Mouse (Mus musculus) kidney, adult 2 months (tissue): ENCODE data around the gene Cox4i2. TPM values are rescaled to one million over a fixed set of nuclear protein-coding genes. Genes with fewer than 3 reads are reported as not detected.

ENCODE experiments used
- DNase-seq: peaks from one replicate; pipeline ENCODE4 v3.0.0; 2021
- H3K27ac ChIP-seq: fragments of 200-500 bp; 2 replicates; pipeline ENCODE4 v1.5.1; 2012; ENCODE audit warnings: low read depth, low read length, control low read depth, inconsistent platforms; ENCODE audit not compliant: insufficient read depth
- H3K27me3 ChIP-seq: fragments of 200-500 bp; replicated peaks from 2 replicates; pipeline ENCODE4 v1.6.1; 2012; ENCODE audit warnings: mild to moderate bottlenecking, moderate library complexity, low read length, inconsistent platforms; ENCODE audit not compliant: control insufficient read depth, insufficient read depth
- H3K36me3 ChIP-seq: fragments of 200-500 bp; 2 replicates; pipeline ENCODE4 v1.6.1; 2012; ENCODE audit warnings: mild to moderate bottlenecking, moderate library complexity, low read length, inconsistent platforms; ENCODE audit not compliant: control insufficient read depth, insufficient read depth
- H3K4me1 ChIP-seq: fragments of 200-500 bp; 2 replicates; pipeline ENCODE4 v1.6.1; 2011; ENCODE audit warnings: low read length; ENCODE audit not compliant: control insufficient read depth, insufficient read depth
- H3K4me3 ChIP-seq: fragments of 200-500 bp; 2 replicates; pipeline ENCODE4 v1.5.1; 2011; ENCODE audit warnings: mild to moderate bottlenecking, low read depth, low read length, control low read depth; ENCODE audit not compliant: insufficient read depth
- CTCF ChIP-seq: fragments of 200-500 bp; conservative IDR thresholded peaks from 2 replicates; pipeline ENCODE4 v1.5.1; 2011; ENCODE audit warnings: low read depth, mild to moderate bottlenecking, control low read depth, low read length, moderate library complexity, mixed read lengths; ENCODE audit not compliant: insufficient read depth, insufficient read length
- POLR2A ChIP-seq: fragments of 200-500 bp; IDR thresholded peaks from one replicate; pipeline ENCODE4 v1.6.1; 2011; ENCODE audit warnings: low read depth, low read length, control low read depth
- WGBS: fragments of 180-500 bp; shearing (Covaris S2); methylation state at CpG from one replicate; pipeline ENCODE4 v1.1.7; 2018; 5-methylcytosine and 5-hydroxymethylcytosine counted together
- polyA plus RNA-seq: library from polyadenylated mRNA; depleted of rRNA; stranded (reverse); fragments of >200 nt; gene quantifications from 2 replicates; pipeline ENCODE4 v1.2.3, GENCODE M21; 2012; rRNA removed

Gene Cox4i2
- 2.9 and 3.1 TPM in 2 replicates for polyA plus RNA-seq

DNA sequence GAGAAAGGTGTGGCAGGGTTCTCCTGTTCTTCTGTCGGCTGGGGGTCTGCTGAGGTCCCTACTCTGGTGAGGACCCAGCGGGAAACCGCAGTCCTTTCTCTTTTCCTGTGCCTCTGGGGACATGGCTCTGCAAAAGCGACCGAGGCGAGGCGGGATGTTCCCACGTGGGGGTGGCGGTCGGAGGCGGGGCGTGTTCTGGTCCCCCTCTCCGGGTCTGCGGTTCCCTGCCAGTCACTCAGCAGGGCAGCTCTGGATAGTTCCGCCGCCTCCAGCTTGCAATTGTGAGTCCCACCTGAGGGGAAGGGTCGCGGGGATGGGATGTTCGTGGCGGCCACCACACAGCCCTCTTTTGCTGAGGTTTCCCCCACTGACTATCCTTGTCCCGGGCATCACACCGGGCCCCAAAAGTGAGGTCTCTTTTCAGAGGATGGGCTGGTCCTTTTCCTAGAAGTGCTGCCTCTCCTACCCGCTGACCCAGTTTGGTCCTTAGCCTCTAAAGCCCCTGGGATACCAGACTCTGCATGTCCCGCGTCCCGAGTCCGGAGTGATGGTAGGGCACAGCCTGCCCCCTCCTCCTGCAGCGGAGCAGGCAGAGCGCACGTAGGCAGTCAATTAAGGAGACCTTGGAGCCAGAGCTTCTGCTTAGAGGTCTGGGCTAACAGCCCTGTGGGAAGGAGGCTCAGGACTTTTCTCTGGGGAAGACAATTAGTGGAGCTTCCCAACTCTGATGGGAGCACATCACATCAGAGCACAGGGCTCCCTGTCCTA lies at the start of gene Cox4i2:
Cox4i2 (plus strand) TSS at position 230 of the 768 bp plus-strand sequence.
- no peak within 1 kb of the TSS for H3K27ac ChIP-seq
- TF ChIP-seq CTCF (no peak), POLR2A (no peak)

DNA sequence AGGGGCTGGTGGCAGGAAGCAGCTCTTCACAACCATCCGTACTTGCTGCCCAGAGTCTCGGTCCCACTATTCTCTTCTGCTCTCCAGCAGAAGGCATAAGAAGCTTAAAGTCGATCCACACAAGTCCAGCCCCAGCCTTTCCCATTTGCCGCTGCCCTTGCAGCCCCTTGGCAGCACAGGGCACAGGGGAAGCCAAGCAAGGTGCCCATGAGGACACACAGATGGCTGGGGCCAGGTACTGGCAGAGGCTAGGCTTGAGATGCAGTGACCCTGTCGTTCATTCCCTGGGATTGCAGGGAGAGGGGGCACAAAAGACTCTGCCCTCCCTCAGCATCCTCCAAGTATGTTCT lies 49.7 kb upstream of the Cox4i2 start:
- WGBS: 81% methylated on average over 5 of the region's 5 CpGs
- Histone ChIP-seq H3K27ac (no peak overlapping the region), H3K4me1 (peaks cover 15% of the 10 kb centered on the region), H3K36me3 (peaks cover 1% of the 10 kb centered on the region; the same call in 1 of the 2 replicates), H3K27me3 (no peaks in the 10 kb centered on the region), H3K4me3 (no peak overlapping the region)
- no peak for TF ChIP-seq POLR2A
- no peak for DNase-seq

More for the DNA sequence above, at the start of gene Cox4i2:
- Histone ChIP-seq H3K4me1 (no peaks in the 10 kb centered on the region), H3K4me3 (peak within 1 kb of the TSS; percentile 13), H3K27me3 (no peaks in the 10 kb centered on the region), H3K36me3 (no peaks in the 10 kb centered on the region)
- no peak for DNase-seq
- WGBS: 14% methylated on average over 30 of the region's 30 CpGs

DNA sequence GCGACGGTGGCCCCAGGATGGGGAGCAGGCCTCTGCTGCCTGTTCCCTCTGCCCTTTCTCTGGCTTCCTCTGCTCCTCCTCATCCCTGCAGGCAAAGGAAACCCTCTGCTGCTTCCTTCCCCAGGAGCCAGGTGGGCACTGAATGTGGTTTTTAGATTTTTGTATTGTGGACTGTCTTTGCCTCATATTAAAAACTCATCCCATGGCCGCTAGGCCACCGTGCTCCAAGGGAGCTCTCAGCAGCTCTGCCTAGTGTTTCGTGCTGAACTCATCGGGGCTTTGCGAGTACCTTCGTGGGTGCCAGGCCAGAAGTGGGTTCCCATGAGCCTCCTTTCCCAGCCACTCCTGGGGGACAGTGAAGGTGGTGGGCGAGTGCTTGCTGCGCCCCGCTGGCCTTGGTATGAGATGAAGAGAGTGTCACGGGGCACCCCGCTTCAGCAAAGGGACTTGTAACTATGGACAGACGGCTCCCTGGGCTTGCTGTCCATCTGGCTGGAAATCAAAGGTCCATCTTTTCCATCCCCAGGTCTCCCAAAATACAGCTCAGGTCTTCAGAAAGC lies 49.1 kb upstream of the Cox4i2 start:
- no peak overlapping the region for H3K27ac ChIP-seq

DNA sequence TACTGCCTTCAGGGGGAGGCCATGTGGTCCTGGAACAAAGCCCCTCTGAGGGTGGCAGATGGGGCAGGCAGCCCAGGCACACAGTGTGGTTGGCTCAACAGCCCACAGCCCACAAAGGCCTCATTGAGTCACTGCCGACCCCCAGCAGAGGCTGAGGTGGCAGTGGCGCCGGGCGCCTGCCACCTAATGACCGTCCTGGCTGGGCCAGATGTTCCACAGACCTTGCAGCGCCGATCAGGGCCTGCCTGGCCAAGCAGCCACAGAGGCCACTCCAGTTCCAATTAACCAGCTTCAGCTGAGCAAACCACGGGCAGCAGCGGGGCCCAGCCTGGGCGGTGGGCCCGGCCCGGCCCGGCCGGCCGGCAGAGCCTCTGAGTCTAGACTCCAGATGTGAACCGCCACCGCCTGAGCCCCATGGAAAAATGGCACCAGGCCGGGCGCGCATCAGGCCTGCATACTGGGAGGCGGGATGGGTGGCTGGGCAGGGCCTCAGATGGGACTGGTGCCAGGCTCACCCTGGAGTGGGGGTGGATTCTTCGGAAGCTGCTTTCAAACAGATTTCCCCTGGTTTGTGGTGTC lies 47.9 kb upstream of the Cox4i2 start:
- WGBS: 77% methylated on average over 22 of the region's 22 CpGs
- TF ChIP-seq POLR2A (no peak), CTCF (no peak)
- H3K4me1 ChIP-seq: peaks cover 15% of the 10 kb centered on the region
- H3K27ac ChIP-seq: peak overlapping the region; percentile 93
- H3K27me3 ChIP-seq: no peaks in the 10 kb centered on the region
- H3K4me3 ChIP-seq: no peak overlapping the region
- DNase-seq: peak; percentile 85
- peaks cover 1% of the 10 kb centered on the region; the same call in 1 of the 2 replicates for H3K36me3 ChIP-seq

More for the DNA sequence above, 49.1 kb upstream of the Cox4i2 start:
- DNase-seq: no peak
- H3K27me3 ChIP-seq: no peaks in the 10 kb centered on the region
- no peak for TF ChIP-seq CTCF
- H3K36me3 ChIP-seq: peaks cover 1% of the 10 kb centered on the region; the same call in 1 of the 2 replicates
- H3K4me3 ChIP-seq: no peak overlapping the region
- peaks cover 15% of the 10 kb centered on the region for H3K4me1 ChIP-seq
- 84% methylated on average over 14 of the region's 14 CpGs for WGBS

DNA sequence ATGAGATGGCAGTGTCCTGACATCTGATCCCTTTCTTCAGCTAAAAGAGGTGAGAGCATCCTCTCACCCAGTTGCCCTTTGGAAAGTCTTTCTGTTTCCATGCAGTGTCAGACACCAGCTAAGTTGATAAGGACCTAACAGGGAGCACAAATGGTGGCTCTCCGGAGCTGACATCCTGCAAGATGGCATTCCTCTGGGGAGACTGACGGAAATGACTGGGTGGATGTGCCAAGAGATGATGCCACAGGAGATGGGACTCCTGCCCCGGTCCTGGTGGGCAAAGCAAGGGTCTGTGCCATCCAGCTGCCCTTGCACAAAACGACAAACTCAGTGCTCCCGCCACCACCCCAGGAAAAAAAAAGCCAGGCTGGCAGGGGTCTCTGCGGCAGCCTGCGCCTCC lies 46.8 kb upstream of the Cox4i2 start:
- Histone ChIP-seq H3K27me3 (no peaks in the 10 kb centered on the region), H3K4me3 (peak overlapping the region; percentile 54), H3K4me1 (peaks cover 15% of the 10 kb centered on the region), H3K36me3 (peaks cover 1% of the 10 kb centered on the region; the same call in 1 of the 2 replicates), H3K27ac (peak overlapping the region; percentile 93)
- no peak for TF ChIP-seq POLR2A
- TF ChIP-seq CTCF: no peak
- 10% methylated on average over 7 of the region's 7 CpGs for WGBS
- DNase-seq: no peak

DNA sequence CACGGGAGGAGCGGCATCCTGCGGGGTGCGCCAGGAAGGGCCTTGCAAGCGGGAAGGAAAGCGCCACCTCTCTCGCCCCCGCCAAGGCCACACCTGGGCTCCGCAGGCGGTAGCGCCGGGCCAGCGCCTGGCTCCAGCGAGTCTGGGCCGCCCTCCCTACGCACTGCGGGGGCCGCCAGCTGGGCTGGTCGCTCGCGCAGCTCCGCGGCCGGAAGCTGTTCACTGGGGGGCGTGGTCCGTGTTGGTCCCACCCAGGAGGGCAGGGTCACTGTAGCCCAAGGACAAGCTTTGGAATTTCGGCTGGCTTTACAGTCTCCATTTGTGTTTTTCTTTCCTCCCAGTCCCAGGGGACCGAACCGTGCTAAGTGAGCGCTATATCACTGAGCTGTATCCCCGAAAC lies 46.3 kb upstream of the Cox4i2 start:
- peak overlapping the region; percentile 97 for H3K27ac ChIP-seq
- H3K27me3 ChIP-seq: no peaks in the 10 kb centered on the region
- peak; percentile 97 for DNase-seq
- peaks cover 15% of the 10 kb centered on the region for H3K4me1 ChIP-seq
- H3K36me3 ChIP-seq: peaks cover 1% of the 10 kb centered on the region; the same call in 1 of the 2 replicates
- H3K4me3 ChIP-seq: peak overlapping the region; percentile 54
- no peak for TF ChIP-seq CTCF
- peak; percentile 53 for TF ChIP-seq POLR2A
- 10% methylated on average over 31 of the region's 31 CpGs for WGBS

DNA sequence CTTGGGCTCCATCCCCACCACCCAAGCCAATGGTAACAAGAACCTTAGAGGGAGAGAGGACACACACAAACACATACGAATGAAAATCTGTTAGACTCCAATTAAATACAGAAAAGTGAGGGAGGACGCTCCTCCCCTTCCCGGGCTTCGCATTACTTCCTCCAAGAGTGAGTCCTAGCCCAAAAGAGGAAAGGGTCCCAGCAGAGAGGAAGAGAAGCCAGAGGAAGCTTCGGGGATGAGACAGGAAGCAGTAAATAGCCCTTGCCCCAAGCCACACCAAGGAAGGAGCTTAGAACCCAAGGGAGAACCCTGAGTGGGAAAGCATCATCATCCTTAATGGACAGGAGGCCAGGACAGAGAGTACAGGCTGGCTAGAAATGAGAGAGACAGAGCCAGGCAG lies 44.9 kb upstream of the Cox4i2 start:
- TF ChIP-seq CTCF: no peak
- TF ChIP-seq POLR2A: no peak
- Histone ChIP-seq H3K4me3 (no peak overlapping the region), H3K27me3 (no peaks in the 10 kb centered on the region), H3K4me1 (peaks cover 15% of the 10 kb centered on the region), H3K27ac (no peak overlapping the region), H3K36me3 (peaks cover 1% of the 10 kb centered on the region; the same call in 1 of the 2 replicates)
- no peak for DNase-seq
- 78% methylated on average over 5 of the region's 5 CpGs for WGBS
